Mouse (Mus musculus) testis, adult 2 months (tissue): ENCODE results near the gene Olfr1442.

Experiments used
- CTCF ChIP-seq: fragments of 200-500 bp; IDR thresholded peaks from 2 replicates; pipeline ENCODE4 v1.5.1; 2012; ENCODE audit warnings: low read depth, mild to moderate bottlenecking, inconsistent platforms, low read length, moderate library complexity; ENCODE audit not compliant: control insufficient read depth, insufficient read depth, insufficient replicate concordance
- POLR2A ChIP-seq: fragments of 200-500 bp; IDR thresholded peaks from 2 replicates; pipeline ENCODE4 v1.6.1; 2012; ENCODE audit warnings: low read depth, mild to moderate bottlenecking, inconsistent platforms, low read length, moderate library complexity; ENCODE audit not compliant: control insufficient read depth

GRCm38 (mm10) chr19:12695590-12695989, 25.4 kb downstream of the Olfr1442 start, which contains the start of gene Keg1:
- no peak for TF ChIP-seq POLR2A
- no peak for TF ChIP-seq CTCF
